Mouse (Mus musculus): ENCODE measurements around the gene Zmiz1. TPM values are rescaled to one million over a fixed set of nuclear protein-coding genes. Genes with fewer than 3 reads are reported as not detected.

The Zmiz1 gene
- total RNA-seq, 2 experiments from 2014 or later: 27.4 to 34.5 TPM

DNA sequence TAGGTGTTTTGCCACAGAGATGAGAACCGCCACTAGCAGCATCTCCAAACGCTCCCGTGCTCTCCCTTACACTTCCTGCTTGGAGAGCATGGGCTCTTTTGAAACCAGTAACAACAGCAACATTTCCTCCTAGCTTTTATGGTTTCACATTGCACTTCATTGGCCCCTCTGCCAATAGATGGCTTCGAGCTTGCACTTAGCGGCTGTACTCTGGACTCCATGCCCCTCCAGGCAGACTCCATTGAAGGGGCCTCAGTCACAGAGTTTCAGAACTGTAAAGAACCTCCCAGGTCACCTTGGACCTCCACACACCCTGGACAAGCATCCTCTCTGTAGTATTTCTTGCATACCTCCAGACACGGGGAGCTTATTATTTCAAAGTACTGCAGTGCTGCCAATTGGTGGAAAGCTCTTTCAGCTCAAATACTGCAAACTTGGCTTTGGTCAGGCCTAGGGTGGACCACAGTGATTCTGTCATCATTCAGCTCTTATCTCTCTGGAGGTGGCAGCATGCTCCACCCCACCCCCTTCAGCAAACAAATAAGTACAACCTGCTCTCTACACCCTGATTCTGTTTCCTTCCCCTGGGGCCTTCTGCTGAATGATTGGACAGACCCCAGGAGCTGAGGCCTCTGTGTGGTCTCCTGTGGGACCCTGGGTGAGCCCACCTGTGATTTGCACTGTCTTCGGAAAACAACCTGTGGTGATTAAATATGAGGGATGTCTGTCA is 227.4 kb downstream of the Zmiz1 start:
- intact Hi-C loops (cut with DNase I): no loop called here
- no peak for DNase-seq
- Histone ChIP-seq H3K4me3 (no peak overlapping the region), H3K27ac (peak overlapping the region; percentile 38)
- TF ChIP-seq CTCF (IDR thresholded peaks at IDR 0.05): no peak

DNA sequence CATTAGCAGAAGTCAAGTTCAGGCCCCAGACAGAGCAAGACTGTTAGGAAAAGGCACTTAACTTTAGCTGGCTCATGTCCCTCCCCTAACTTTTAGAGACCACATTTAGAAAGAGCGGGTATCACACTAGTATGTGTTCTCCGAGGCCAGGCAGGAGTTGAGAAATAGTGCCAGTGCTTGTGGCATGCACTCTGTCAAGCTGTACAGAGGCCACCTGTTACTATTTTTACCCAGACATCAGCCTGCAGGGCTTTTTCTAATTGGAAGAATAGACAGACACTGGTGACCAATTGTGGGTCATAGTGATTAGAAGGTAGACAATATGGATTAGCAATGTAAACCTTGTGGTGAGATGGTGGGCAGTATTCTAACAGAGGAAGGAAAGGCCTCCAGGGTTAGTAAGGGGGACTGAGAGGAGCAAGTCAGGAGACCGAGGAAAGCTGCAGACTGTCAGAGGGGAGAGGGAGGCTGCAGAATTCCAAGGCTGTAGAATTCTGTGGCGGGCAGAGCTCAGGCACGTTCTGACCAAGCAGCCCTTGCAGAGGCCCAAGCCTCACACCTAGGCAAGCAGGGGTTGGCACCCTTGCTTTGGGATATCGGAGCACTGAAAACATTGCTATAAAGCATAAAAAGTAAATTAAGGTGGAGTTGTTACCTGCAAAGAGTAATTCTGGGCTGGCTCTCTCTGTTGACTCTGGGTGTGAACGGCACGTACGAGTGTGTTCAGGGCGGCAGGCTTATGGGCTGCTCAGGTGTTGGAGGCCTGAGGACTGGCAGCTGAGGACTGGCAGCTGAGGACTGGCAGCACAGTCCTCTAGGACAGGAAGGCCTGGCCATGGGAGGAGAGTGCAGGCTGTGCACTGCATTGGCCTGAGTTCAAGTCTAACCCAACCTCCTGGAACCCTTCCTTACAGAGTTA is 228.3 kb downstream of the Zmiz1 start:
- peak; percentile 49 for DNase-seq
- TF ChIP-seq CTCF (IDR thresholded peaks at IDR 0.05): no peak
- H3K27ac ChIP-seq: peak overlapping the region; percentile 56
- intact Hi-C loops (cut with DNase I): no loop called here
- no peak overlapping the region for H3K4me3 ChIP-seq

DNA sequence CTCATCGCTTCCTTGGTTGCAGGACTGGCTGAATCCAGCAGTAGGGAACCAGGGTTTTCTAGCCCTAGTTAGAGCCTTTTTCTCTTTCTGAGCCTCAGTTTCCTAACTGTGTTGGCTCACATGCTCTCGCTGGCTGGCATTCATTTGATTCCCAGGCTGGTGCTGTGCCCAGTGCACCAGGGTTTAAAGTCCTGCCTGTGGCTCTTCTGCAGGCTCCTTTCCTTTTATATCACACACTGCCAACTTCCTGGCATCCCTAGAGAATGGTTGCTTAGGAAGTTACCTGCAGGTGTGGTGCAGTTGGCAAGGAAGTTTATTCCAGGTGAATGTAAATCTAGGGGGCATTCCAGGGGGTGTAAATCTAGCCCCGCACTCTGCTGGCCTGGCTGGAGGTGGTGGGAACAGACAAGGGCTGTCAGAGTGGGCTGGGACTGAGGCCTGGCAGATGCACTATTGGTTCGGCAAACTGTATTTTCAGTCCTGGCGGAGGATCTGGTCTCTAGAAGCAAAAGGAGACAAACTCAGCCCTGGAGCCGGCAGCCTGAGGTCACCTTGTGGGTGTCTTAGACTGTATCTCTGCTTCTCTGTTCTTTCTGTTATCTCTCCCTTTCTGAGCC is 234.4 kb downstream of the Zmiz1 start:
- Histone ChIP-seq H3K4me3 (peak overlapping the region; percentile 93), H3K27ac (peak overlapping the region; percentile 72)
- intact Hi-C loops (cut with DNase I): no loop called here
- no peak for TF ChIP-seq CTCF (IDR thresholded peaks at IDR 0.05)
- DNase-seq: no peak

DNA sequence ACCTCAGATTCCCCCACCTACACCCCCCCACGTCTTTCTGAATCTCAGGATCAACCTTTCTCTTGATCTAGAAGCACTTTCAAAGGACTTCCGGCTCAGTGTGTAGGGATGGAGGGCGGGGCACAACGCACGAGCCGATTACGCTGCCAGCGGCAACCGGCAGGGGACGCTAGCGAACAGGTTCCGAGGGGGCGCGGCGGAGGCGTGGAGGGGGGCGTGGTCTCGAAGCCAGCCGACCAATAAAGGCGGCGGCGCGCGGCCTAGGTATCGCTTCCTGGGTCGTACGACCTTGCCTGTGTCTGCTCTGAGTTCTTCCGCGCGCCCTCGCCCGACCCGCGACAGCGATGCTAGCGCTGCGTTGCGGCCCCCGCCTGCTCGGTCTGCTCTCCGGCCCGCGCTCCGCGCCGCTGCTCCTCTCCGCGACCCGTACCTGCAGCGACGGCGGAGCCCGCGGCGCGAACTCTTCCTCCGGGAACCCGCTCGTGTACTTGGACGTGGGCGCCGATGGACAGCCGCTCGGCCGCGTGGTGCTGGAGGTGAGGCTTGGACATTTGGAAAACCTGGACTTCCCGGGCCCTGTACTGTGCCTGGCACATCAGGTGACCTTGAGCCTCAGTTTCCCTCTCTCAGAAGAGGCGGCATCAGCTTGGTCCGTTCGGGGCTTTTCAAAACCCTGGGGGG is 235.0 kb downstream of the Zmiz1 start, which contains the start of gene Ppif:
Gene Ppif (plus strand): TSS at position 267 of the 681 bp plus-strand sequence.
- Histone ChIP-seq H3K4me3 (peak within 1 kb of the TSS; percentile 93), H3K27ac (peak within 1 kb of the TSS; percentile 90)
- TF ChIP-seq CTCF (IDR thresholded peaks at IDR 0.05): peak; percentile 97
- intact Hi-C loops (cut with DNase I): no loop called here
- peak; percentile 97 for DNase-seq

DNA sequence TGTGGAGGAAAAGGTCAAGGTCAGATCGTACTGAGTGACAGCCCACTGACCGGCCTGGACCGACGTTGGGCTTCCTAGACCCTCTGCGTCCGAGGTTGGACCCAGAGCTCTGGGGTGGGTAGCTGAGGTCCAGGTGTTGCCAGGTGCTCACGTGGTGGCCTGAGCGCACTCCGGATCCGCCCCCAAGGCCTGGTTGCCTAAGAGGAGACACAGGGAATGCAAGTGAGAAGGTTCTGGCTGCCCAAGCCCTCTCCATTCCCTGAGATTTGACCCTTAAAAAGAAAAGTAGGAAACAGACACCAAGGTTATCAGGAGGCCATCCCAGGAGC is 235.5 kb downstream of the Zmiz1 start:
- H3K4me3 ChIP-seq: peak overlapping the region; percentile 93
- no peak for TF ChIP-seq CTCF (IDR thresholded peaks at IDR 0.05)
- peak overlapping the region; percentile 90 for H3K27ac ChIP-seq
- intact Hi-C loops (cut with DNase I): no loop called here
- peak; percentile 57 for DNase-seq

DNA sequence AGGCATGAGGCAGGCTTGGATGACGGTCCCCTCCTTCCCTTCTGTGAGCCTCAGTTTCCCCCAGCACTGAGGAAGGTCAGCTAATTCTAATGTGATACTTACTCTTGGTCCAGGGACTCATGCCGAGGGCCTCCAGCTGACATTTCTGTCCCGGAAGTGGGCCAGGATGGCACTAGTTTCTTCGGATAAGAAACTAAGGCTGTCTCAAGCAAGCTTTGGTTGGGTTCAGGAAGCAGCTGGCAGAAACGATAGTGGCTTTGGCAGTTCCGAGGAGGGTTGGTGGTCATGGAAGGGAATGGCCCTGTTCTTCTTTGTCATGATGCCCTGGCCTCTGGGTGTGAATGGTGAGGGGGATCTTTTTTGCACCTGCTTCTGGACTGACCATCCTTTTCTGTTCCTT is 236.1 kb downstream of the Zmiz1 start:
- Histone ChIP-seq H3K4me3 (peak overlapping the region; percentile 93), H3K27ac (peak overlapping the region; percentile 90)
- no peak for TF ChIP-seq CTCF (IDR thresholded peaks at IDR 0.05)
- intact Hi-C loops (cut with DNase I): no loop called here
- no peak for DNase-seq

DNA sequence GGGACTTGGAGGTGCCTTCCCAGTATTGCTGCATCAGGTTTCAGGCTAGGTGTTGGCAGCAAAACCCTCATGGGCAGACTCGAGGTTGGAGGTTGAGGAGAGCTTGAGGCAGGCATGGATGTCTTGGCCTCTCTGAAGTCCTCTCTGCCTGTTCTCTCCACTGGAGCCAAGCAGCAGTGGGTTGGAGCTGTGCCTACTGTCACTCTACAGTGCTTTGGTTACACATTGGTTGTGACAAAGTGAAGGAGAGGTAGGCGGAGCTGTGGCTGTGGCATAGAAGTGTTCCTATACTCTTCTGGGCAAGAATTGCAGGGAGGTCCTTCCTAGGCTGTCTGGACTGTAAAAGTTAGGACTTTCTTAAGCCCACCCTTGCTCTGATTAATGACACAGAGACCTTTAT is 237.4 kb downstream of the Zmiz1 start:
- intact Hi-C loops (cut with DNase I): no loop called here
- no peak overlapping the region for H3K27ac ChIP-seq
- no peak for DNase-seq
- TF ChIP-seq CTCF (IDR thresholded peaks at IDR 0.05): no peak
- no peak overlapping the region for H3K4me3 ChIP-seq

DNA sequence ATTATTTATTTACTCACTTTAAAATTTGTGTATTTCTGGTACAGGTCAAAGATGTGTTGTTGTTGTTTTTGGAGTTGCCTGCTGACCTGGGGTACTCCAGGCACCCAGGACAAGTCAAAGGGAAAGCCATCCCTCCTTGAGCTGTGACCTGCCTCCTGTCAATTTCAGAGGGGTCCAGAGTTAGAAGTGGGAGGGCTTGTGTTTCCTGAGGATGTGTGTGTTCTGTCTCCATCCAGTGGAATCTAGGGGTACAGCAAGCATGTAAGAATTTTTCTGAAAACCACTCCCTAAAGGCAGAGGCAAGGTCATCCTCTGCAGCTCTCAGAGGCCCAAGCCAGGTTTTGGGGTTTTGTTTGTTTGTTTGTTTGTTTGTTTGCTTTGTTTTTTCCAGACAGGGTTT is 243.0 kb downstream of the Zmiz1 start:
- TF ChIP-seq CTCF (IDR thresholded peaks at IDR 0.05): peak; percentile 63

DNA sequence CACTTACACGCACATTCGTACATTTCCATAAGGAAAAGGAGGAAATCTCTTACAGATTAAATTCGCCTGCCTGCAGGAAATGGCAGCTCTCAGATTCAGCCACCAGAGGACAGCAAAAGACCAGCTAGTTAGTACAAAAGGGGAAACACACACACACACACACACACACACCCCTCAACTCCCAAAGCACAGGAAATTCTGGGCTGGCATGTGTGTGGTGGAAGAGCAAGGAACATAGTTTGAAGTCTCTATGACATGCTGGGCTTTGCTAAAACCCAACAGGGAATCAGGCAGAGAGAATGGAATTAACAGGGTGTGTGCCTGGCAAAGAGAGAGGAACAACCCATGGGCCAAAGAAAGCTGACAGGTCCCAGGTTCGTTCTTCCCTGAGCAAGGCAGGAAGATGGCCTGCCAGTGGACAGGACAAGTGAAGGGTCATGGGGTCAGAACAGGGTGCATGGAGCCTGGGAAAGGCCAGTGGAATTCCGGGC is 248.8 kb downstream of the Zmiz1 start:
- TF ChIP-seq CTCF (IDR thresholded peaks at IDR 0.05): peak; percentile 78
- intact Hi-C loops (cut with DNase I): loop anchor here (5.0 kb wide), 1 partner anchor 95 kb away; no protein-coding TSS in a partner anchor
- Histone ChIP-seq H3K4me3 (no peak overlapping the region), H3K27ac (peak overlapping the region; percentile 88)
- DNase-seq: peak; percentile 70

More for the DNA sequence above, 243.0 kb downstream of the Zmiz1 start:
- intact Hi-C loops (cut with DNase I): no loop called here
- Histone ChIP-seq H3K4me3 (no peak overlapping the region), H3K27ac (no peak overlapping the region)
- peak; percentile 9 for DNase-seq

DNA sequence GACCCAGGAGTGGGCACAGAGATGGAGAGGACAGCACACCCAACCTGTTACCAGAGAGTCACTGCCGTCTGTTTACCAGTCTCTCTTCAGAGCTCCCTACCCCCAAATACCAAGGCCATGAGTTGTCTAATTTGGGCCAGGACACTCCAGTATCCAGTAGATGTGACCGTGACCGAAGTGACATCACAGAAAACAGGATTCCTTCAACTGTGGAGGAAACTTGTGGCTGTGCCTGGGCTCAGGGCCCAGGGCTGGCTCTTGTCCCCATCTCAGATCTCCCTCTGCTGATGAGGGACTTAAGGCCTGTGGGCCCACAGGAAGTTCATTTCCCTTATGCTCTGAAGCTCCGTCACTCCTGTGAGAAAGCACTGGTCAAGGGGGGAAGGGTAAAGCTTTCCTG is 249.5 kb downstream of the Zmiz1 start:
- intact Hi-C loops (cut with DNase I): loop anchor here (5.0 kb wide), 1 partner anchor 94 kb away; no protein-coding TSS in a partner anchor
- Histone ChIP-seq H3K27ac (peak overlapping the region; percentile 88), H3K4me3 (no peak overlapping the region)
- DNase-seq: peak; percentile 86
- TF ChIP-seq CTCF (IDR thresholded peaks at IDR 0.05): no peak

DNA sequence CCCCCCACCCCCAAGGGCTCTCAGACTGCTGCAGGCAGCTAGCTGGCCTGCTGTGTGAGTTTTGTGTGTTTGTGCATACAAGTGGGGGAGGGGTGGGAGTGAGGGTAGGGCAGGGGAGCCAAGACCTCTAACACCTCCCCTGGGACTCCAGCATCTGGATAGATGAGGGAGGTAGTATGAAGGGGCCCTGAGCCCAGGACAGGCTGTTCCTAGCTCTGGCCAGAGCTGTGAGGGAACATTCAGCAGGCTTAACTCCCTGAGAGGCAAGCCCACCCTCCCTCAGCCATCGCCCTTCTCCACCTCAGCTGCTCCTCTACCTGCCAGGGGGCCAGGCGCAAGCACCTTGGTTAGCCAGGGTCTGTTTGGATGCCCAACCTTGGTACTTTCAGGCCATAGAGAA is 249.9 kb downstream of the Zmiz1 start:
- intact Hi-C loops (cut with DNase I): loop anchor here (5.0 kb wide), 1 partner anchor 93 kb away; no protein-coding TSS in a partner anchor
- peak; percentile 70 for DNase-seq
- no peak for TF ChIP-seq CTCF (IDR thresholded peaks at IDR 0.05)
- Histone ChIP-seq H3K4me3 (no peak overlapping the region), H3K27ac (peak overlapping the region; percentile 88)

DNA sequence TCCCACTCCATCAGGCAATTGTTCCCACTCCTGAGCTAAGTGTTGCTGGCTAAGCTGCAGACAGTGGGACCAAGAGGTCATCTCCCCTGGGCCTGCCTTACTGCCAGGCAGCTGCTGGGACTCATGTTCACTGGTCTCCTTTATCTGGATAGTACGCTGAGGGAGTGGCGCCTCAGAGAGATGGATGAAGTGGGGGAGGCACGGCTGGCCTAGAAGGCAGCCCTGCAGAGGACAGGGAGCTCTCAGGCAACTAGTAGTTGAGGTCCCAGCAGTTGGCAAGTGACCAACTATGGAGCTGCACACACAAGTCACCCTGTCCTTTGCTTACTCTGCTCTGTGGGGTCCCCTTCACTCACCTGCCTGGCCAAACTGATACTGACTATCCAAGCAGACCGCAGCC is 251.1 kb downstream of the Zmiz1 start:
- intact Hi-C loops (cut with DNase I): no loop called here

More for the DNA sequence above, 251.1 kb downstream of the Zmiz1 start:
- no peak overlapping the region for H3K4me3 ChIP-seq
- DNase-seq: peak; percentile 55
- H3K27ac ChIP-seq: peak overlapping the region; percentile 88
- TF ChIP-seq CTCF (IDR thresholded peaks at IDR 0.05): no peak

Data from gastrocnemius, adult 2 months (tissue).